Mouse (Mus musculus): ENCODE measurements around the gene Gpr155. TPM values are rescaled to one million over a fixed set of nuclear protein-coding genes. Genes with fewer than 3 reads are reported as not detected.

Gene Gpr155
- polyA plus RNA-seq, 1 experiment: 4.6 TPM

DNA sequence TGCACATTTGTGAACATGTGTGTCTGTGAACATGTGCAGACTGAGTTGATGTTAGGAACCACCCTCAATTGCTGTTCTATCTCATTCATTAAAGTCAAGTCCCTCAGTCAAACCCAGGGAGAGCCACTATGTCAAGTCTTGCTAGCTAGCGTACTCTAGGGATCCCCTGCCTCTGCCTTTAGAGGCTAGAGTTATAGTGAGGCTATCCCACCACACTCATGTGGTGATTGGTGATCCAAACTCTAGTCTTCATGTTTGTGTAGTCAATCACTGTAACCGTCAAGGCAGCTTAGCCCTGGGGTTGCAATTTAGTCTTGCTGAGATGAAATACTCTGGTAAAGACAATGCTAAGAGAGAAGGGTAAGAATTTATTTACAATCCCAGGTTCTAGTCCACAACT is 11.1 kb upstream of the Gpr155 start:
- Histone ChIP-seq H3K4me1 (ENCODE audit: control insufficient read depth, insufficient read depth, low read length) (no peaks in the 10 kb centered on the region; the same call in none of the 2 replicates), H3K4me3 (replicated peaks; ENCODE audit: control insufficient read depth, low read depth, low read length) (no peak overlapping the region), H3K27ac (ENCODE audit: control insufficient read depth, insufficient read depth, low read depth, low read length, poor library complexity) (no peak overlapping the region)
- TF ChIP-seq POLR2A (IDR thresholded peaks at IDR 0.05; ENCODE audit: borderline replicate concordance, control insufficient read depth, low read depth, low read length): no peak
- TF ChIP-seq CTCF (IDR thresholded peaks at IDR 0.05; ENCODE audit: control insufficient read depth, insufficient read depth, low read length): no peak
- 93% methylated on average over 2 of the region's 2 CpGs for WGBS

DNA sequence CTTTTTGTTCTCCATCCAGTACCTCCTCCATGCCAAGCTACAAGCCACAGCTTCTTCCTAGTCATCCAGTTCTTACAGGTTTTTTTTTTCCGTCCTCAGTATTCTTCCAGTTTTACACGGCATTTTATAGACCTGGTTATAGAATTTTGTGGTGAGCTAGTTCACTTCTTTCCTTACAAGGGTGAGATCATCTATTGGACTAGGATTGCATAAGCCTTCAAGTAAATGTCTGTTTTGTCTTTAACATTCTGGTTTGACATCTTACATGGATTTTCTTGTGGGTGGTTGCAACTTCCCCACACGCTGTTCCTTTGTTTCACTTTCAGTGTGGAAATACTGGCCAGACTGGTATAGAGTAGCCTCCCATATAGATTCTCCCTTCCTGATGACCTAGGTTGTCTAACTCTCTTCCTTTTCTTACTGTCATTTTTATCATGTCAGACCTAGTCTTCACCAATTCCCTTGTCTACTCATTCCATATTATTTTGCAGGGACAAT is 10.5 kb upstream of the Gpr155 start:
- H3K4me3 ChIP-seq (replicated peaks; ENCODE audit: control insufficient read depth, low read depth, low read length): no peak overlapping the region

DNA sequence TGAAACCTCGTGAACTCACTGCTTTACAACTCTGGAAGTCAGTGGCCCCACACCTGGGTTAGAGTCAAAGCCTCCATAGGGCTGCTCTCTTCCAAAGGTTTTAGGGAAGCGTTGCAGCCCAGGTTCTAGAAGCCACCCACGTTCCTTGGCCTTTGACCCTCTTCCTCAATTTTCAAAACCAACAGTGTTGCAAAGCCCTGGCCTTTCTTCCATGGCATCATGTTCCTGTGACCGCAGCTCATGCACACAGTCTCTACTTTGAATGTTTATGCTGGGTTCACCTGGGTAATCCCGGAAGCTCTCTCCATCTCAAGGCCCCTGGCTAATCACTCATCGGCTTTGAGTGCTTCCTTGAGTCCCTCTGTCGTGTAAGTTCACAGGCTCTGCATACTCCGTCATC is 9.1 kb upstream of the Gpr155 start:
- Histone ChIP-seq H3K27ac (ENCODE audit: control insufficient read depth, insufficient read depth, low read depth, low read length, poor library complexity) (no peak overlapping the region), H3K4me1 (ENCODE audit: control insufficient read depth, insufficient read depth, low read length) (no peaks in the 10 kb centered on the region; the same call in none of the 2 replicates), H3K4me3 (replicated peaks; ENCODE audit: control insufficient read depth, low read depth, low read length) (no peak overlapping the region)
- 71% methylated on average over 8 of the region's 8 CpGs for WGBS
- TF ChIP-seq POLR2A (IDR thresholded peaks at IDR 0.05; ENCODE audit: borderline replicate concordance, control insufficient read depth, low read depth, low read length) (no peak), CTCF (IDR thresholded peaks at IDR 0.05; ENCODE audit: control insufficient read depth, insufficient read depth, low read length) (no peak)

More for the DNA sequence above, 10.5 kb upstream of the Gpr155 start:
- no peaks in the 10 kb centered on the region; the same call in none of the 2 replicates for H3K4me1 ChIP-seq (ENCODE audit: control insufficient read depth, insufficient read depth, low read length)
- WGBS: 45% methylated on average over 3 of the region's 3 CpGs
- TF ChIP-seq POLR2A (IDR thresholded peaks at IDR 0.05; ENCODE audit: borderline replicate concordance, control insufficient read depth, low read depth, low read length) (no peak), CTCF (IDR thresholded peaks at IDR 0.05; ENCODE audit: control insufficient read depth, insufficient read depth, low read length) (no peak)
- H3K27ac ChIP-seq (ENCODE audit: control insufficient read depth, insufficient read depth, low read depth, low read length, poor library complexity): no peak overlapping the region

DNA sequence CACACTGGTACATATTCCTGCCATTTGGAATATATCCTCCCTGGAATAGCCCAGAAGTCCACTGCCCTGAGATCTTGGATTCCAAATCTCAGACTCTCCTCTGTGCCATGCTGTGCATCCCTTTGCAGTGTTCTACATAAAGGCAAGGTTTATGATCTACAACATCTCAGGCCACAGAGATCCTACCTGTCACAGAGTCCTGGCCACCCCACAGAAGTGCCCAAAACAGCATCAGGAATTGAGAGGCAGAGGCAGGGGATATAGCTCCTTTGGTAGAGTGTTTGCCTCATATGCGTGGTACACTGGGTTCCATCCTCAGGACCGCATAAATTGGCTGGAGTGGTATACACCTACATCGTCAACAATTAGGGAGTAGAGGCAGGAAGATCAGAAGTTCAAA is 8.1 kb upstream of the Gpr155 start:
- WGBS: 84% methylated on average over 3 of the region's 3 CpGs
- no peak overlapping the region for H3K4me3 ChIP-seq (replicated peaks; ENCODE audit: control insufficient read depth, low read depth, low read length)
- H3K27ac ChIP-seq (ENCODE audit: control insufficient read depth, insufficient read depth, low read depth, low read length, poor library complexity): no peak overlapping the region
- H3K4me1 ChIP-seq (ENCODE audit: control insufficient read depth, insufficient read depth, low read length): no peaks in the 10 kb centered on the region; the same call in none of the 2 replicates
- TF ChIP-seq CTCF (IDR thresholded peaks at IDR 0.05; ENCODE audit: control insufficient read depth, insufficient read depth, low read length): no peak
- no peak for TF ChIP-seq POLR2A (IDR thresholded peaks at IDR 0.05; ENCODE audit: borderline replicate concordance, control insufficient read depth, low read depth, low read length)

DNA sequence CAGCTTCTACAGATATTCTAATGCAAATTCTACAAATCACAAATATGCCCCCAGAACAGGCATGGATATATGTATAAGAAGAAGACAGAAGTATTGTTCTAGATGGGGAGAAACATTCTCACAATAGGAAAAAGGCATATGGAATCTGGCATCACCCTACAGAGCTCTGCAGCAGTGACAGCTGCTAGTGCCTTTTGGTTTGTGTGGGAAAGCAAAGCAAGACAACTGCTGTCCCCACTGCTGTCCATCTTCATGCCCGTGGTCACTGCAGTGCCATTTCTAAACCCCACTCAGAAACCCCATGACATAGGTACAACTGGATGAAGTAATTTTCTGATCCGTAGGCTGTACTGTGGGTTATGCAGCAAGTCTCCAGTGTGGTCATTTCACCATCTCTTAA is 6.4 kb upstream of the Gpr155 start:
- WGBS: 56% methylated on average over 2 of the region's 2 CpGs
- TF ChIP-seq CTCF (IDR thresholded peaks at IDR 0.05; ENCODE audit: control insufficient read depth, insufficient read depth, low read length): no peak
- TF ChIP-seq POLR2A (IDR thresholded peaks at IDR 0.05; ENCODE audit: borderline replicate concordance, control insufficient read depth, low read depth, low read length): no peak
- Histone ChIP-seq H3K4me1 (ENCODE audit: control insufficient read depth, insufficient read depth, low read length) (no peaks in the 10 kb centered on the region; the same call in 1 of the 2 replicates), H3K4me3 (replicated peaks; ENCODE audit: control insufficient read depth, low read depth, low read length) (no peak overlapping the region), H3K27ac (ENCODE audit: control insufficient read depth, insufficient read depth, low read depth, low read length, poor library complexity) (no peak overlapping the region)

DNA sequence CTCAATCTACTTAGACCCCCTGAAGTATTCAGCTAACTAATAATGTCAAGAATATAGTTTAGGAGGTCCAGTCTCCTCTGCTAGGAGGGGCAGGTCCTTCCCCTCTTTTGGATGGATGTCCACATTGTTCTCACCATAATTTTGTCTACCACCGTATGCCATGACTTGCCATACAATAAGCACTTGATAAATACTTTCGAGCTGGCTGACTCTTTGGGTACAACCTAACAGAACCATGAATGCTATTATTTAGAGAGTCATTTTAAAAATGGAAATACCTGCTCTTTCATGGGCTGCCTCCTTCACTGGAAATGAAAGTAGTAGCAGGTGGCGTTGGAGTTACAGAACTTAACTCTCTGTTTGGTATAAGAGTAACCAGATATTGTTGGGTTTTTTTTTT is 3.6 kb upstream of the Gpr155 start:
- 71% methylated on average over 3 of the region's 3 CpGs for WGBS
- H3K4me3 ChIP-seq (replicated peaks; ENCODE audit: control insufficient read depth, low read depth, low read length): no peak overlapping the region
- H3K4me1 ChIP-seq (ENCODE audit: control insufficient read depth, insufficient read depth, low read length): no peaks in the 10 kb centered on the region
- TF ChIP-seq POLR2A (IDR thresholded peaks at IDR 0.05; ENCODE audit: borderline replicate concordance, control insufficient read depth, low read depth, low read length) (no peak), CTCF (IDR thresholded peaks at IDR 0.05; ENCODE audit: control insufficient read depth, insufficient read depth, low read length) (no peak)
- no peak overlapping the region for H3K27ac ChIP-seq (ENCODE audit: control insufficient read depth, insufficient read depth, low read depth, low read length, poor library complexity)

DNA sequence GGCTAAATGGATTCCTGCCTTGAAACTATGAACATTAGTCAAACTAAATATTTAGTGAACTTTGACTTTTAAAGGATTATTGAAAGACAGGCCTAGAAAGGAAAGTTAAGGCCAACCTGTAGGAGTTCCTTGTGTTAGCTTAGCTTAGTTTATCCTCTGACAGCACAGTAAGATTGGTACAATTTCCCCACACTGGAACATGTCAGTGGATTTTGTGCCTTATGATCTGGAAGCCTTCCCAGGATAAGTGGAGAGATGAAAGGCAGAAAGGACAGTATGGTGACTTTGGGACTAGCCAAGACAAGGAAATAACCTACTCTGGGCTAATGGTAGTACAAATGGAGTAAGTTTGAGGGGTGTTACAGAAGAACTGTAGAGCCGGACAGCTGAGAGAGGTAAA is 1.4 kb upstream of the Gpr155 start:
- Histone ChIP-seq H3K4me3 (replicated peaks; ENCODE audit: control insufficient read depth, low read depth, low read length) (no peak overlapping the region), H3K27ac (ENCODE audit: control insufficient read depth, insufficient read depth, low read depth, low read length, poor library complexity) (no peak overlapping the region), H3K4me1 (ENCODE audit: control insufficient read depth, insufficient read depth, low read length) (no peaks in the 10 kb centered on the region)
- 84% methylated on average over 1 of the region's 1 CpGs for WGBS
- TF ChIP-seq CTCF (IDR thresholded peaks at IDR 0.05; ENCODE audit: control insufficient read depth, insufficient read depth, low read length) (no peak), POLR2A (IDR thresholded peaks at IDR 0.05; ENCODE audit: borderline replicate concordance, control insufficient read depth, low read depth, low read length) (no peak)

DNA sequence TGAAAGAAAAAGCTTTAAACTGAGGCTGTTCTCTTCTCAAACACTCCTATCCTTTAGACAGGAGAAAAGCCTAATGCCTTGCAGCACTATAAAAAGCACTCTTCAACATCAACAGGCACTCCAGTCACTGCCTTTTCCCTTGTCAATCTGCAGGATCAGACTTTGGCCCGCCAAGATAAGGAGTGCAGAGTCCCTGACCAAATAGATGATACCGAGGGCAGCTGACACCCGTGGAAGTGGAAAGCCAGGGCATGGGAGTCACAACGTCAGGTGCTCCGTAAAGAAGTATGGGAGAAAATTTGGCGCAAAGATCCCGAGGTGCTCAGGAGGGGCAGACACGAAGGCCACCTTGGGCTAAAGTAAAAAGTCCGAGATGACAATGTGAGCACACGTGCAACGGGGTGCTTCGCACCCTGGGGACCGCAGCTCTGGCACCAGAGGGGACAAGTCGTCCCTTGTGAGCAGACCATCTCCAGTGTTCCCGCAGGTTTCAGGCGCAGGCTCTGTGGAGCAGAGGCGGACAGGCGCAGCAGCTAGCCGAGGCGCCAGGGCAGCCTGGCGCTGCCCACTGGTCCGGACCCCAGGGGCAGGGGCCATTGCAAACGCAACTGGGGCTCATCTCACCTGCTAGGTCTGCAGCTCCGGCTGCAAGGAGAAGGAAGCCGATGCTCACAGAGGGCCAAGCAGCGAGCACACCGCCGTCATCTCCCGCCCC is 574 bp downstream of the Gpr155 start:
- peak overlapping the region; percentile 66 for H3K27ac ChIP-seq (ENCODE audit: control insufficient read depth, insufficient read depth, low read depth, low read length, poor library complexity)
- TF ChIP-seq CTCF (IDR thresholded peaks at IDR 0.05; ENCODE audit: control insufficient read depth, insufficient read depth, low read length) (no peak), POLR2A (IDR thresholded peaks at IDR 0.05; ENCODE audit: borderline replicate concordance, control insufficient read depth, low read depth, low read length) (no peak)
- no peaks in the 10 kb centered on the region for H3K4me1 ChIP-seq (ENCODE audit: control insufficient read depth, insufficient read depth, low read length)
- 1% methylated on average over 29 of the region's 29 CpGs for WGBS
- H3K4me3 ChIP-seq (replicated peaks; ENCODE audit: control insufficient read depth, low read depth, low read length): peak overlapping the region; percentile 82
